Mouse (Mus musculus) layer of hippocampus, adult 9-10 months (tissue): ENCODE data around the gene Gm21732.
"Not testable (repeated sequence)": the region's sequence is repeated elsewhere in the genome, so short reads cannot be mapped to it uniquely, and the experiment has no call there.

Source experiments
- DNase-seq: peaks from one replicate; pipeline ENCODE4 v3.0.0; 2022; ENCODE audit warnings: low spot score

The Gm21732 gene

DNA sequence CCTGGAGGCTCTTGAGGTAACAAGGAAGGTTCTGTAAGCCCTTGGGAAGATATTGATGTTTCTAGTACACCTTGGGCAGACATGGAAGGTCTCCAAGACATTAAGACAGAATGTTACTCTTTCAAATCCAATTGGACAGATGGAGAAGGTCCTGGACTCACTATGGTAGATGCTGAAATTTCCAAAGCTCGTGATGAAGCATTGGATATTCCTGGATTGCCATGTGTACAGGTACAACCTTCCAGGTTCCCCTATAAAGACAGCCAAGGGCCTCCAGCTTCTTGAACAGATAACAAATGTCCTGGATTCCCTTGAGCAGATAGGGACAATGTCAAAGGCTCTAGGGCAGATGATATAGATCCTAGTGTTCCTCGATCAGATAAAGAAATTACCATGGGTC is at the start of gene Gm21732:
Gm21732 (minus strand) TSS at position 101 of the 400 bp plus-strand sequence.
- not testable (repeated sequence) for DNase-seq
